Mouse (Mus musculus): Measurements from ENCODE around the gene Ndufs6. TPM values are rescaled to one million over a fixed set of nuclear protein-coding genes. Genes with fewer than 3 reads are reported as not detected.

Ndufs6 gene
- 100 to 1,000 TPM; 177 to 187 TPM for total RNA-seq (2021)
- long read RNA-seq, experiment 1, transcript Ndufs6-201 (4 exons, 568 nt) = major isoform, 46 of 51 reads
- long read RNA-seq, experiment 1, partial matches to known transcripts = 1 of 51 reads
- long read RNA-seq, experiment 1, other reads (novel, unspliced or antisense) = 1 of 51 reads
- long read RNA-seq, experiment 2, transcript Ndufs6-201 (4 exons, 568 nt) = major isoform, 45 of 49 reads
- long read RNA-seq, experiment 2, partial matches to known transcripts = 0 of 49 reads
- long read RNA-seq, experiment 2, other reads (novel, unspliced or antisense) = 0 of 49 reads

GRCm38 (mm10) chr13:73327827-73328698 lies at the start of gene Ndufs6, which contains the start of gene Mrpl36:
TSS of gene Ndufs6 (minus strand) at chr13:73328542.
TSS of gene Mrpl36 (plus strand) at chr13:73328513.
- Histone ChIP-seq H3K4me3 (peak within 1 kb of the TSS; percentile 94), H3K27ac (peak within 1 kb of the TSS; percentile 89)
- peak; percentile 93 to 94 for DNase-seq (ENCODE audit: extremely low spot score in 1 of 2, low spot score in 2 of 2)
- intact Hi-C loops (cut with DNase I) = loop anchor here (5.0 kb wide), 1 partner anchor 274 kb away; the partner anchor contains the start of gene Clptm1l
- TF ChIP-seq CTCF (IDR thresholded peaks at IDR 0.05) = no peak

- no peak overlapping the region for H3K4me3 ChIP-seq
- H3K27ac ChIP-seq = no peak overlapping the region
- intact Hi-C loops (cut with DNase I) = no loop called here
- no peak for DNase-seq (ENCODE audit: extremely low spot score in 1 of 2, low spot score in 2 of 2)
- TF ChIP-seq CTCF (IDR thresholded peaks at IDR 0.05) = no peak
These were observed 49.3 kb upstream of the Ndufs6 start for GRCm38 (mm10) chr13:73377637-73378036.

- intact Hi-C loops (cut with DNase I) = no loop called here
- no peak overlapping the region for H3K4me3 ChIP-seq
- DNase-seq (ENCODE audit: extremely low spot score in 1 of 2, low spot score in 2 of 2) = no peak
- no peak overlapping the region for H3K27ac ChIP-seq
- no peak for TF ChIP-seq CTCF (IDR thresholded peaks at IDR 0.05)
These were observed 46.3 kb upstream of the Ndufs6 start for GRCm38 (mm10) chr13:73374612-73375011.

GRCm38 (mm10) chr13:73373367-73373766 lies 45.0 kb upstream of the Ndufs6 start:
- no peak for DNase-seq (ENCODE audit: extremely low spot score in 1 of 2, low spot score in 2 of 2)
- TF ChIP-seq CTCF (IDR thresholded peaks at IDR 0.05) = no peak
- no peak overlapping the region for H3K4me3 ChIP-seq
- intact Hi-C loops (cut with DNase I) = no loop called here
- H3K27ac ChIP-seq = no peak overlapping the region

- intact Hi-C loops (cut with DNase I) = no loop called here
- TF ChIP-seq CTCF (IDR thresholded peaks at IDR 0.05) = no peak
- no peak for DNase-seq (ENCODE audit: extremely low spot score in 1 of 2, low spot score in 2 of 2)
- Histone ChIP-seq H3K4me3 (no peak overlapping the region), H3K27ac (no peak overlapping the region)
These were observed 28.8 kb upstream of the Ndufs6 start for GRCm38 (mm10) chr13:73357106-73357505.

GRCm38 (mm10) chr13:73352491-73352890 lies 24.1 kb upstream of the Ndufs6 start:
- no peak overlapping the region for H3K27ac ChIP-seq
- H3K4me3 ChIP-seq = no peak overlapping the region
- no peak for DNase-seq (ENCODE audit: extremely low spot score in 1 of 2, low spot score in 2 of 2)
- intact Hi-C loops (cut with DNase I) = no loop called here
- no peak for TF ChIP-seq CTCF (IDR thresholded peaks at IDR 0.05)

- DNase-seq (ENCODE audit: extremely low spot score in 1 of 2, low spot score in 2 of 2) = no peak
- no peak; the same call in 1 of the 2 replicates for TF ChIP-seq CTCF (IDR thresholded peaks at IDR 0.05)
- intact Hi-C loops (cut with DNase I) = no loop called here
- no peak overlapping the region for H3K4me3 ChIP-seq
- H3K27ac ChIP-seq = no peak overlapping the region
These were observed 23.6 kb upstream of the Ndufs6 start for GRCm38 (mm10) chr13:73351910-73352309.

GRCm38 (mm10) chr13:73350741-73351140 lies 22.4 kb upstream of the Ndufs6 start:
- intact Hi-C loops (cut with DNase I) = no loop called here
- TF ChIP-seq CTCF (IDR thresholded peaks at IDR 0.05) = no peak
- H3K27ac ChIP-seq = no peak overlapping the region
- DNase-seq (ENCODE audit: extremely low spot score in 1 of 2, low spot score in 2 of 2) = no peak
- H3K4me3 ChIP-seq = no peak overlapping the region

- no peak for TF ChIP-seq CTCF (IDR thresholded peaks at IDR 0.05)
- Histone ChIP-seq H3K4me3 (no peak overlapping the region), H3K27ac (no peak overlapping the region)
- DNase-seq (ENCODE audit: extremely low spot score in 1 of 2, low spot score in 2 of 2) = no peak
- intact Hi-C loops (cut with DNase I) = no loop called here
These were observed 19.7 kb upstream of the Ndufs6 start for GRCm38 (mm10) chr13:73347922-73348650.

- DNase-seq (ENCODE audit: extremely low spot score in 1 of 2, low spot score in 2 of 2) = no peak
- intact Hi-C loops (cut with DNase I) = no loop called here
- H3K27ac ChIP-seq = no peak overlapping the region
- H3K4me3 ChIP-seq = no peak overlapping the region
- TF ChIP-seq CTCF (IDR thresholded peaks at IDR 0.05) = no peak
These were observed 18.8 kb upstream of the Ndufs6 start for GRCm38 (mm10) chr13:73347171-73347570.

GRCm38 (mm10) chr13:73346743-73347142 lies 18.4 kb upstream of the Ndufs6 start:
- intact Hi-C loops (cut with DNase I) = no loop called here

GRCm38 (mm10) chr13:73346131-73346530 lies 17.8 kb upstream of the Ndufs6 start:
- TF ChIP-seq CTCF (IDR thresholded peaks at IDR 0.05) = no peak
- Histone ChIP-seq H3K27ac (no peak overlapping the region), H3K4me3 (no peak overlapping the region)
- intact Hi-C loops (cut with DNase I) = no loop called here
- no peak for DNase-seq (ENCODE audit: extremely low spot score in 1 of 2, low spot score in 2 of 2)

More at GRCm38 (mm10) chr13:73346743-73347142, 18.4 kb upstream of the Ndufs6 start:
- Histone ChIP-seq H3K4me3 (no peak overlapping the region), H3K27ac (no peak overlapping the region)
- no peak for DNase-seq (ENCODE audit: extremely low spot score in 1 of 2, low spot score in 2 of 2)
- TF ChIP-seq CTCF (IDR thresholded peaks at IDR 0.05) = no peak
